Mouse (Mus musculus) right cerebral cortex, adult 18-20 months (tissue): ENCODE data around the gene Nenf.

Experiments
- DNase-seq: peaks from one replicate; pipeline ENCODE4 v3.0.0; 2022; ENCODE audit warnings: mixed read lengths

The Nenf gene

GRCm38 (mm10) chr1:191316818-191317217 lies 1.2 kb downstream of the Nenf start:
- no peak for DNase-seq

GRCm38 (mm10) chr1:191313926-191314325 lies 4.1 kb downstream of the Nenf start:
- no peak for DNase-seq

- DNase-seq, result no peak
Observed at GRCm38 (mm10) chr1:191313158-191313557, 4.8 kb downstream of the Nenf start.

- peak; percentile 85 for DNase-seq
Observed at GRCm38 (mm10) chr1:191312513-191312941, 5.5 kb downstream of the Nenf start.

- DNase-seq, result no peak
Observed at GRCm38 (mm10) chr1:191311296-191311898, 6.6 kb downstream of the Nenf start.

GRCm38 (mm10) chr1:191307766-191308455 lies 10.1 kb downstream of the Nenf start:
- DNase-seq, result no peak

GRCm38 (mm10) chr1:191306316-191306715 lies 11.7 kb downstream of the Nenf start:
- no peak for DNase-seq

GRCm38 (mm10) chr1:191305610-191306009 lies 12.4 kb downstream of the Nenf start:
- no peak for DNase-seq

GRCm38 (mm10) chr1:191304216-191304615 lies 13.8 kb downstream of the Nenf start:
- DNase-seq, result no peak

- no peak for DNase-seq
Observed at GRCm38 (mm10) chr1:191303736-191304135, 14.3 kb downstream of the Nenf start.

GRCm38 (mm10) chr1:191301903-191302302 lies 16.1 kb downstream of the Nenf start:
- DNase-seq, result no peak

GRCm38 (mm10) chr1:191299215-191299942 lies 18.6 kb downstream of the Nenf start:
- DNase-seq, result peak; percentile 52

GRCm38 (mm10) chr1:191298304-191298703 lies 19.7 kb downstream of the Nenf start:
- DNase-seq, result no peak

GRCm38 (mm10) chr1:191296445-191296844 lies 21.5 kb downstream of the Nenf start:
- no peak for DNase-seq

- DNase-seq, result no peak
Observed at GRCm38 (mm10) chr1:191295784-191296183, 22.2 kb downstream of the Nenf start.

GRCm38 (mm10) chr1:191293996-191294795 lies 23.8 kb downstream of the Nenf start:
- DNase-seq, result no peak

GRCm38 (mm10) chr1:191293051-191293450 lies 24.9 kb downstream of the Nenf start:
- no peak for DNase-seq

GRCm38 (mm10) chr1:191292348-191292747 lies 25.6 kb downstream of the Nenf start:
- DNase-seq, result peak; percentile 74

GRCm38 (mm10) chr1:191288762-191289161 lies 29.2 kb downstream of the Nenf start:
- DNase-seq, result no peak

GRCm38 (mm10) chr1:191284502-191284901 lies 33.5 kb downstream of the Nenf start:
- no peak for DNase-seq

- no peak for DNase-seq
Observed at GRCm38 (mm10) chr1:191283110-191284040, 34.6 kb downstream of the Nenf start.

- no peak for DNase-seq
Observed at GRCm38 (mm10) chr1:191282319-191282718, 35.7 kb downstream of the Nenf start.
